Mouse (Mus musculus) lung, embryonic 16.5 days (tissue): ENCODE measurements at regions not wholly inside any gene's neighbourhood (a gene's known extent, or its start where the extent isn't known, plus 50 kb on each side); places are given as distances from the start of the nearest gene placed in this dataset.

Source experiments
- ATAC-seq: fragments of 200-750 bp; cut with Nextera tagmentation; 2 replicates; pipeline ENCODE4 v1.8.0; 2017; ENCODE audit warnings: low read depth, mild to moderate bottlenecking, moderate library complexity
- H3K27ac ChIP-seq: fragments of 300-500 bp; sonication (generic); 2 replicates; pipeline ENCODE4 v1.5.1; 2014; ENCODE audit warnings: mild to moderate bottlenecking, control low read depth, low read length
- H3K27me3 ChIP-seq: fragments of 300-500 bp; sonication (generic); 2 replicates; pipeline ENCODE4 v1.6.1; 2014; ENCODE audit warnings: low read depth, low read length, mixed read lengths; ENCODE audit not compliant: control insufficient read depth, insufficient read depth
- H3K36me3 ChIP-seq: fragments of 300-500 bp; sonication (generic); 2 replicates; pipeline ENCODE4 v1.6.1; 2014; ENCODE audit warnings: low read length; ENCODE audit not compliant: control insufficient read depth, insufficient read depth
- H3K4me1 ChIP-seq: fragments of 300-500 bp; sonication (generic); replicated peaks from 2 replicates; pipeline ENCODE4 v1.6.1; 2014; ENCODE audit warnings: low read length, mixed read lengths; ENCODE audit not compliant: control insufficient read depth, insufficient read depth
- H3K4me2 ChIP-seq: fragments of 300-500 bp; sonication (generic); 2 replicates; pipeline ENCODE4 v1.6.1; 2014; ENCODE audit warnings: low read depth, low read length, control low read depth
- H3K4me3 ChIP-seq: fragments of 300-500 bp; sonication (generic); 2 replicates; pipeline ENCODE4 v1.5.1; 2014; ENCODE audit warnings: mild to moderate bottlenecking, low read length, control low read depth
- H3K9ac ChIP-seq: fragments of 300-500 bp; sonication (generic); 2 replicates; pipeline ENCODE4 v1.6.1; 2014; ENCODE audit warnings: low read length, control low read depth
- H3K9me3 ChIP-seq: fragments of 300-500 bp; sonication (generic); 2 replicates; pipeline ENCODE4 v1.6.1; 2016; ENCODE audit warnings: low read length; ENCODE audit not compliant: control insufficient read depth
- WGBS: fragments of 180-500 bp; shearing (Covaris S2); extraction: QIAGEN DNeasy Blood & Tissue Kit; methylation state at CpG from one replicate; pipeline ENCODE4 v1.1.7; 2014; 5-methylcytosine and 5-hydroxymethylcytosine counted together

DNA sequence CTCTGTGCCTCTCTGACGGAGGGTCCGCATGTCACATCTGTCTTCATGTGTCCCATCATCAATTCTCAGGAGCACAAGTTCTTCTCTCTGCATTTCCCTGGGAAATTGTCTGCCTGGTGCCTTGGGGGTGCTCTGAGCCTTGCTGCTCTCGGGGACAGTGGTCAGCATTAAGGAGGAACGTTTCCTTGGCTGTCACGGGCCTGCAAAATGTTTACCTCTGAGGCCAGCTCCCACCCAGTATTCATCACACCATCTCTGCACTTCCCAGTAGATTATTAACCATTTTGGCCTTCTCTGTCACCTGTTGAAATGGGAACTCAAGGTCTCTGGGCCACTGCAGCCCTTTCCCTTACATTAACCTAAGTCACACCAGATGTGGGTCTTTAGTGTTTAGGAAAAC lies 219.8 kb upstream of the Spag17 start:
- WGBS, result 48% methylated on average over 5 of the region's 5 CpGs
- no peak overlapping the region for H3K27ac ChIP-seq

DNA sequence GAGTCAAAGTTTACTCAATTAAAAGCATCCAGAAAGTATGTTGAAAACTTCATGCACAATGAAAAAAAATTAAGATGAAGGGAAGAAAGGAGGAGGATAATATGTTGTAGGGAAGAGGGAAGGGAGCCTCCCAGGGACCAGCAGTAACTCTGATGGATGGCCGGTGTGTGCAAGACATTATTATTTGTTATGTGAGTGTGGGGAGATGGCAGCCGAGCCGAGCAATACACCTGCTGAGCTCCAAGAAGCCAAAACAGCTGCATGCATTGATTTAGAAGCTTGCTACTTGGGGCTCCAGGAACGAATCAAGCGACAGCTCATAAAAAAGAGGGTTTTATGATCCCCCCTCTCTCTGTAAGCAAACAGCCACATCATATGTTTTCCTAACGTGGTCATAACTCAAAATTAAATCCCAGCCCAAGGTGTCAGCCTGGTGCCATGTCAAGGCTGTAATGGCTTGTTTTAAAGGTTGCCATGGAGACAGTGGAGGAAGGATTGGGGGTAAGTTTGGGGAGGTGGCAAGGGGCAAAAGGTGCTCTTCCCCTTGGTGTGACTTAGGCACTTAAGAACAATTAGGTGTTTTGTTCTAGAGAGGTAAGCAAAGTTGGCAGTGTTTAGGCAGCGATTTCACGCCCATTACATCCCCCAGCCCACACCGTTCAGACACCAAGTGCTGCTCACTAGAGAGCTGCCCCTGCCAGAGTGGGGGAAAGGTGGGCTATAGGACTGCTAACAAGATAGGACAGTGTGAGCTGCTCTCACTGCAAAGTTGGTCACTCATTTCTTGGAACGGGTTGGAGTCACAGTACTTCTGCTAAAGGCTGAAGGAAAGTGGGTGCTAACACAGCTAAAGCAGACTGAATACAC lies 219.1 kb upstream of the Spag17 start:
- Histone ChIP-seq H3K27ac (no peak overlapping the region), H3K4me1 (no peaks in the 10 kb centered on the region), H3K4me3 (no peak overlapping the region), H3K9ac (no peak overlapping the region), H3K27me3 (no peaks in the 10 kb centered on the region), H3K36me3 (no peaks in the 10 kb centered on the region), H3K4me2 (no peak overlapping the region), H3K9me3 (no peaks in the 10 kb centered on the region)
- 18% methylated on average over 10 of the region's 10 CpGs for WGBS
- no peak for ATAC-seq

More for the DNA sequence above, 219.8 kb upstream of the Spag17 start:
- Histone ChIP-seq H3K4me1 (no peaks in the 10 kb centered on the region), H3K9me3 (no peaks in the 10 kb centered on the region), H3K27me3 (no peaks in the 10 kb centered on the region), H3K4me2 (no peak overlapping the region), H3K9ac (no peak overlapping the region), H3K36me3 (no peaks in the 10 kb centered on the region), H3K4me3 (no peak overlapping the region)
- no peak for ATAC-seq

DNA sequence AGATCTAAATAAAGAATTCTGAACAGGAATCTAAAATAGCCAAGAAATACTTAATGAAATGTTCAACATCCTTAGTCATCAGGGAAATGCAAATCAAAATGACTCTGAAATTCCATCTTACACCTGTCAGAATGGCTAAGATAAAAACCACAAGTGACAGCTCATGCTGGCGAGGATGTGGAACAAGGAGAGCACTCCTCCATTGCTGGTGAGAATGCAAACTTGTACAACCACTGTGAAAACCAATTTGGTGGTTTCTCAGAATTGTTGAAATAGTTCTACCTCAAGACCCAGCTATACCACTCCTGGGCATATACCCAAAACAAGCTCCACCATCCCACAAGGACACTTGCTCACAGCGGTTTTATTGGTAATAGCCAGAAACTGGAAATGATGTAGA lies 211.1 kb upstream of the Spag17 start:
- WGBS, result 86% methylated on average over 2 of the region's 2 CpGs
- Histone ChIP-seq H3K27ac (no peak overlapping the region), H3K4me1 (no peaks in the 10 kb centered on the region), H3K4me3 (no peak overlapping the region), H3K9ac (no peak overlapping the region), H3K27me3 (no peaks in the 10 kb centered on the region), H3K9me3 (no peaks in the 10 kb centered on the region), H3K36me3 (no peaks in the 10 kb centered on the region), H3K4me2 (no peak overlapping the region)
- ATAC-seq, result no peak

DNA sequence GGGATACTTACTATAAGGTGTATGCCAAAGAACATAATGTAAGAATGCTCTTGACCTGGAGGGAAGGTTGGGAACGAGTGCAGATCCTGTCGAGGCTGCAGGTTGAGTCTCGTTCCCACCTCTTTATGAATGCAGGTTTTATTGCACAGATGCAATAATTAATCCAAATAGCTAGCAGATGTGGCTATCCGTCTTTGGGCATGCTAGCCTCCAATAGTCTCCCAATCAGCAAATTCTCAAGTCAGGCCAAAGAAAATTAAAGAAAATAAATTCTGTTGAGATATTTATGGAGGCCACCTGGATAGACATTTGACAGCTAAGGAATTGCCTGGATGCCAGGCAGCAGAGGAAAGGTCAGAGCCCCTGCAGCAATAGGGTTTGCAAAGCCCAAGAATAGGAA lies 175.7 kb upstream of the Spag17 start:
- ATAC-seq, result no peak
- Histone ChIP-seq H3K36me3 (no peaks in the 10 kb centered on the region), H3K27me3 (no peaks in the 10 kb centered on the region), H3K4me3 (no peak overlapping the region), H3K9ac (no peak overlapping the region), H3K27ac (no peak overlapping the region), H3K4me2 (no peak overlapping the region), H3K9me3 (peaks cover 3% of the 10 kb centered on the region; the same call in 1 of the 2 replicates), H3K4me1 (no peaks in the 10 kb centered on the region)
- 73% methylated on average over 4 of the region's 4 CpGs for WGBS

DNA sequence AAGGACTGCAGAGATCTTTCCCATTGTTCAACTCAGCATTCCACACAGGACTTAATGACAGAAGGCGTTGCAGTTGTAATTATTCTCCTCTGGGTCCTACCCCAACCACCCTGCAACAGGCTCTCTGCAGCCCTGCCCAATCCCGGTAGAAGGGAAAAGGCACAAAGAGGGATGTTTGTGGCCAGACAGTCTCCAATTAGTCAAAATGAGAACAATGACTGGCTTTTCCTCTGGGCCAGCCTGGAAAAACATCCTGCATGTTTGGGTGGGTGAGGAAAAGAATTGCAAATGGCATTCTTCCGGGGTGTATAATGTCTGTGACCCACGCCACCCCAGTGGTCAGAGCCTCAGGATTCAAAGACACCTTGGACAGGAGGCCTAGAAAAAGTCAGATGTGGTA lies 168.8 kb upstream of the Spag17 start:
- WGBS, result 69% methylated on average over 4 of the region's 4 CpGs

DNA sequence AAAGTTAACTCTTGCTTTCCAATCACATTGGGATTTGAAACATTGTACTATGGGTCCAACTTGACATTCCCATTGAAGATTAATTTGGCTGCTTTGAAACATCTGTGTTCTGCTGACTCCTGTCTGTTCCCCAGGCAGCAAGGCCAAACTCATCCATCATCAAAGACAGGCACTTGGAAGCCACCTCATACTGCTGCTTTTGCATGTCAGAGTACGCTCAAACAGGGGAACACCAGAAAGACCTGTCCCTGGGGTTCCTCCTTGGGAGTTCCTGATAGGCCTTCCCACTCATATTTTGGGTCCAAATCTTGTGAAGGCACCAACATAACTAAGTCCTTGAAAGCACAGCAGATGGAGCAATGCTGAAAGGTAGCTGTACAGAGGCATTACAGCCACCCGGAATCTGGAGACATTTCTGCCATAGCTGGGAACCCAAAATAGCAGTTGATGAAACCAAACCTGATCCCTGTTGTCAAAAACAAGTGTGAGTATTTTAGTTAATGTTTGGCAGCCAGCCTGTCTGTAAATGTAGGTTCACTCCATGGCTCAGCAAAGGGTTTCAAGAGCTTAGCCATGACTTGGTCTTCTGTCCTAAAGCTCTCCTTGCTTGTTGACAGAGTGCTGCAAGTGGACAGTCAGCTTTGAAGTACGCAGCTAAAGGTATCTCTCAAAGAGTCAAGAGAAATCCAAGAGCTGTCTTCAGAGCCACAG lies 147.0 kb upstream of the Spag17 start:
- Histone ChIP-seq H3K4me2 (no peak overlapping the region), H3K4me3 (no peak overlapping the region), H3K27me3 (no peaks in the 10 kb centered on the region), H3K36me3 (no peaks in the 10 kb centered on the region), H3K4me1 (no peaks in the 10 kb centered on the region), H3K9me3 (no peaks in the 10 kb centered on the region), H3K9ac (no peak overlapping the region), H3K27ac (no peak overlapping the region)
- ATAC-seq, result no peak
- WGBS, result 68% methylated on average over 3 of the region's 3 CpGs

More for the DNA sequence above, 168.8 kb upstream of the Spag17 start:
- ATAC-seq, result no peak
- no peaks in the 10 kb centered on the region for H3K4me1 ChIP-seq
- H3K9ac ChIP-seq, result no peak overlapping the region
- H3K4me3 ChIP-seq, result no peak overlapping the region
- no peaks in the 10 kb centered on the region for H3K9me3 ChIP-seq
- H3K4me2 ChIP-seq, result no peak overlapping the region
- H3K27me3 ChIP-seq, result no peaks in the 10 kb centered on the region
- H3K36me3 ChIP-seq, result no peaks in the 10 kb centered on the region
- H3K27ac ChIP-seq, result no peak overlapping the region

DNA sequence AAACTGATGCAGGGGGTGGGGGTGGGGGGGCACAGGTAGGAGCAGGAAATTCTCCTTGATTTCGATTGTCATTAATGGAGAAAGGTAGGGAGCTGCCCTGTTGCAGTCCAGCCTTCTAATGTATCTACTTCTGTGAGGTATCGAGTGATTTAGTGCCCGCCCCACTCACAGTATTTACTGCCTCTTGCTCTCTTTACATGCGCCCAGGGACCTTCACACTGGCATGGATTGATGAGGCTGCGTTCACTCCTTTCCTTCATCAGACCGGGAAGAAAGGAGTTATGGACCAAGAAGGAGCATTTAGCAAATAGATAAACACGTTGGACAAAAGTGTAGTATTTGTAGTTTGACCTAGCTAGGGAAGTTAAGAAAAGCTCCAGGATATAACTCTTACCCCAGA lies 145.6 kb upstream of the Spag17 start:
- Histone ChIP-seq H3K4me3 (no peak overlapping the region), H3K27ac (no peak overlapping the region), H3K9ac (no peak overlapping the region), H3K9me3 (no peaks in the 10 kb centered on the region), H3K4me1 (no peaks in the 10 kb centered on the region), H3K27me3 (no peaks in the 10 kb centered on the region), H3K36me3 (no peaks in the 10 kb centered on the region), H3K4me2 (no peak overlapping the region)
- no peak for ATAC-seq
- 51% methylated on average over 7 of the region's 7 CpGs for WGBS

DNA sequence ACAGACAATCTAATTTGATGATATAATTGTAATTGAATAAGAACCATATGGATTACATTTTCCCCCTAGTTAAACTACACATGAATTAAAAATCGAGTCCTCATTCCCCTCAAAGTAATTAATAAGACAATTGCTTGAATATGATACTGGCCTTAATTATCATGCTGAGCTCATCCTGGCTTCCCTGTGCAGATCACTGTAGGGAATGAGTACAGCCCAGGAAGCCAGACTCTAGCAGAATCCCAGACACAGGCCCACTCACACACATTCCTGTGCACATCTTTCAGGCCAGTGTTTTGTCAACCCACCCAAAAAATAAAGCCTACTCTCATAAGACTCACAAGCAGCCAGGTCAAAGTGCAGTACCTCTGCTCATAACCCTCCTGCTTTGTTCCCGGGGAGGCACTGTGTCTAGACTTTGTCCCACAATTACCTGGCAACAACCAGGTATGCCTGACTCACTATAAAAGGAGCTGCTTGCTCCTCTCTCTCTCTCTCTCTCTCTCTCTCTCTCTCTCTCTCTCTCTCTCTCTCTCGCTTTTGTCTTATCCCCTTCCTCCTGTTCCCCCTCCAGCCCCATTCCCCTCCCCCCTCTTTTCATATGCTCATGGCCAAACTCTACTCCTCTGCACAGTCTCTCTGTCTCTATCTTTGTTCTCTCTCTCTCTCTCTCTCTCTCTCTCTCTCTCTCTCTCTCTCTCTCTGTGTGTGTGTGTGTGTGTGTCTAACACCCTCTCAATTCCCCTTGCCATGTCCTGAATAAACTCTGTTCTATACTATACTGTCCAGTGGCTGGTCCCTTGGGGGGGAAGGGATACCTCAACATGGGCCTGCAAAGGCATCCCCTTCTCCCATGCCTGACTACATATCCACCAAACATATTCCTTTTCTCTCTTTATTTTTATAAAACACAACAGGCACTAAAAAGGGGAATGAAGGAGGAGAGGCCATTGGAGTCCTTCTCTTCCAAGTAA lies 143.7 kb upstream of the Spag17 start:
- Histone ChIP-seq H3K4me3 (no peak overlapping the region), H3K27ac (no peak overlapping the region), H3K27me3 (no peaks in the 10 kb centered on the region), H3K36me3 (no peaks in the 10 kb centered on the region), H3K4me2 (no peak overlapping the region), H3K9me3 (no peaks in the 10 kb centered on the region), H3K9ac (no peak overlapping the region), H3K4me1 (no peaks in the 10 kb centered on the region)
- 48% methylated on average over 3 of the region's 3 CpGs for WGBS
- no peak for ATAC-seq

DNA sequence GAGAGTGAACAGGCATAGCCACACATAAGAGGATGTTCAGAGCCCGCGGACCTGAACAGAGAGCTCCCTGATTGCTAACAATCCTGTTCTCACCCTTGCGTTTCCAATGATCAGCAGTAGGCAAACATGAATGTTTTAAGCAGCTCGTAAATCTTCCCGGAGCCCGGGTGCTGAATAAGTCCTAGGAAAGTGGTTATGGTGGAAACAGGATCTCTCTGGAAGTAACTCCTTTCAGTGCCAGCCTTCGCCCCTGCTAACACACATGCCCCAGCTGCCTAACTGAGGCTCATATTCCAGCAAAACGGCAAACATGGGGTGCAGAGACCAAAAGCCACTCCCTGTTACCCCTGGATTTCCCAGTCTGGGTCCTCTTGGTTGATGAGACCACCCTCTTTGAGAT lies 135.5 kb upstream of the Spag17 start:
- no peak for ATAC-seq
- Histone ChIP-seq H3K27ac (no peak overlapping the region), H3K9ac (no peak overlapping the region), H3K36me3 (no peaks in the 10 kb centered on the region), H3K4me3 (no peak overlapping the region), H3K27me3 (no peaks in the 10 kb centered on the region), H3K4me2 (no peak overlapping the region), H3K4me1 (no peaks in the 10 kb centered on the region), H3K9me3 (no peaks in the 10 kb centered on the region)
- WGBS, result 66% methylated on average over 8 of the region's 8 CpGs
